Comparison of ENCODE assay signal across 11 mouse cellular contexts in the genomic region with DNA sequence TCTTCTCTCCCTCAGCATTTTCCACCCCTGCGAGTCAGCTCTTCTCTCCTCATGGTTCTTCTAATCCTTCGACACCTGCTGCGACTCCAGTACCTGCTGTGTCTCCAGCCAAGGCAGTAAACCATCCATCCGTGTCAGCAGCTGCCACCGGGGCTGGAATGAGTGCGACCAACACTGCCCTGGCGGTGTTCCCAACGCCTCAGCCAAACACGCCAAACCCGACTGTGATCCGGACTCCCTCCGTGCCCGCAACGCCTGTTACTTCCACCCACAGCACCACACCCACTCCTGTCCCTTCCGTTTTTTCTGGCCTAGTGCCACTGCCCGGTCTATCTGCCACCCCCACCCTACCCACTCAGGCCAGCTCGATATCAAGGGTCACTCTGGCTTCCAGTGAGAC. TPM values are rescaled to one million over a fixed set of nuclear protein-coding genes. Genes with fewer than 3 reads are reported as not detected.
DNase-seq lines count a peak whose midpoint lies in the region; ATAC-seq and TF ChIP-seq lines count a peak whose summit lies in the region.
"Had no signal": no experiment of that assay in that cellular context is flagged by ENCODE, and none has a peak within 500 bp of the region (broad histone marks: within the 10 kb centered on the region; RNA-seq: fewer than 3 reads in every experiment).

No protein-coding gene starts in this region.

- no peak overlapping the region for H3K27ac ChIP-seq in kidney, embryonic 14.5 days (ENCODE audit: low read depth, low read length)
- H3K27ac ChIP-seq in liver, embryonic 11.5 days (ENCODE audit: low read depth, low read length) = no peak overlapping the region
- H3K27ac ChIP-seq: liver, embryonic 14.5 days had no signal

- no peaks in the 10 kb centered on the region for H3K9me3 ChIP-seq in E14TG2a.4 (ENCODE audit: low read length)
- no peaks in the 10 kb centered on the region for H3K9me3 ChIP-seq in kidney, embryonic 14.5 days (ENCODE audit: control insufficient read depth, low read length)
- H3K9me3 ChIP-seq in liver, embryonic 11.5 days (ENCODE audit: control insufficient read depth, low read length) = no peaks in the 10 kb centered on the region

- no peak overlapping the region for H3K4me2 ChIP-seq in kidney, embryonic 14.5 days (replicated peaks; ENCODE audit: low read depth, low read length)
- no peak overlapping the region for H3K4me2 ChIP-seq in liver, embryonic 11.5 days

- TF ChIP-seq CTCF in E14TG2a.4 (conservative IDR thresholded peaks at IDR 0.05; ENCODE audit: low read length) = no peak

- peaks cover 46% of the 10 kb centered on the region for H3K4me1 ChIP-seq in E14TG2a.4 (replicated peaks; ENCODE audit: low read depth, low read length)
- H3K4me1 ChIP-seq in kidney, embryonic 14.5 days (ENCODE audit: control insufficient read depth, insufficient read depth, low read length) = no peaks in the 10 kb centered on the region
- H3K4me1 ChIP-seq in liver, embryonic 11.5 days (replicated peaks; ENCODE audit: control insufficient read depth, insufficient read depth, low read length) = no peaks in the 10 kb centered on the region

- peaks cover 81% of the 10 kb centered on the region for H3K36me3 ChIP-seq in E14TG2a.4 (ENCODE audit: insufficient read depth, low read length)
- peaks cover 89% of the 10 kb centered on the region for H3K36me3 ChIP-seq in kidney, embryonic 14.5 days (ENCODE audit: control insufficient read depth, insufficient read depth, low read length)
- peaks cover 43% of the 10 kb centered on the region for H3K36me3 ChIP-seq in liver, embryonic 11.5 days (ENCODE audit: control insufficient read depth, insufficient read depth, low read length)

- WGBS in kidney, embryonic 14.5 days = 82% methylated on average over 17 of the region's 17 CpGs
- 96% methylated on average over 17 of the region's 17 CpGs for WGBS in liver, embryonic 11.5 days

- DNase-seq in heart, postnatal 4 days = peak; percentile 24
- no peak for DNase-seq in heart, postnatal 36 days
- peak; percentile 57 to 70 for DNase-seq in cerebellum, postnatal 25 days
- no peak for DNase-seq in layer of hippocampus, adult 18-20 months (ENCODE audit: low spot score in 2 of 2)
- no peak for DNase-seq in adrenal gland, adult (ENCODE audit: inconsistent age in 2 of 2, low spot score in 1 of 2)
- DNase-seq in liver, embryonic 11.5 days (ENCODE audit: low spot score) = no peak

- 0 out of 2 replicates have a peak, but pooled peaks have one; percentile 26 for ATAC-seq in kidney, embryonic 14.5 days (ENCODE audit: low FRiP score, low TSS enrichment)
- no peak for ATAC-seq in liver, embryonic 11.5 days (replicated peaks; ENCODE audit: low FRiP score)

- no peaks in the 10 kb centered on the region for H3K27me3 ChIP-seq in E14TG2a.4 (ENCODE audit: insufficient read depth, low read length)
- H3K27me3 ChIP-seq in kidney, embryonic 14.5 days (ENCODE audit: control insufficient read depth, insufficient read depth, low read length) = no peaks in the 10 kb centered on the region
- no peaks in the 10 kb centered on the region for H3K27me3 ChIP-seq in liver, embryonic 11.5 days (replicated peaks; ENCODE audit: control insufficient read depth, insufficient read depth, low read length)

- intact Hi-C loops in heart, postnatal 36 days (cut with DNase I) = no loop called here

- no peak overlapping the region for H3K9ac ChIP-seq in kidney, embryonic 14.5 days (ENCODE audit: low read depth, low read length)
- H3K9ac ChIP-seq in liver, embryonic 11.5 days (ENCODE audit: low read depth, low read length) = no peak overlapping the region
- H3K9ac ChIP-seq: liver, embryonic 14.5 days had no signal

- 0 out of 2 replicates have a peak overlapping the region, but pooled peaks have one; percentile 17 for H3K4me3 ChIP-seq in E14TG2a.4 (replicated peaks; ENCODE audit: low read length)
- no peak overlapping the region for H3K4me3 ChIP-seq in kidney, embryonic 14.5 days (ENCODE audit: low read length)
- no peak overlapping the region for H3K4me3 ChIP-seq in liver, embryonic 11.5 days (ENCODE audit: low read depth, low read length)

RNA-seq across cellular contexts. Expression of a gene that starts 11.0 kb away (rescaled TPM):
- not detected for total RNA-seq in heart, postnatal 4 days (2021)
- not detected for total RNA-seq in heart, postnatal 36 days (2021)
- polyA plus RNA-seq in kidney, embryonic 14.5 days (2014; fragmentation: Nextera tagmentation; extraction: Ambion mirVana) = 0.31 TPM in 1 of 2 replicates, not detected in the other
- total RNA-seq in layer of hippocampus, adult 18-20 months (2021) = 1 to 10 TPM in 1 of 2 experiments, under 1 TPM in 1; 0.87 to 1.5 TPM
- polyA plus RNA-seq in liver, embryonic 11.5 days (2014; fragmentation: Nextera tagmentation; extraction: Ambion mirVana) = not detected in 2 replicates
- total RNA-seq: heart, postnatal 25 days had no signal
- polyA plus RNA-seq: embryonic facial prominence, embryonic 11.5 days; liver, embryonic 14.5 days had no signal

RNA-seq across cellular contexts. Expression of a gene that starts 14.0 kb away (rescaled TPM):
- 10 to 100 TPM; 15.5 to 16.7 TPM for total RNA-seq in heart, postnatal 4 days (2021)
- 10 to 100 TPM in 1 of 2 experiments, 1 to 10 TPM in 1; 7.6 to 11.0 TPM for total RNA-seq in heart, postnatal 36 days (2021)
- 22.7 and 24.7 TPM in 2 replicates for polyA plus RNA-seq in kidney, embryonic 14.5 days (2014; fragmentation: Nextera tagmentation; extraction: Ambion mirVana)
- 10 to 100 TPM; 21.1 to 21.6 TPM for total RNA-seq in layer of hippocampus, adult 18-20 months (2021)
- polyA plus RNA-seq in liver, embryonic 11.5 days (2014; fragmentation: Nextera tagmentation; extraction: Ambion mirVana) = 15.0 and 17.9 TPM in 2 replicates

RNA-seq across cellular contexts. Expression of a gene that starts 14.3 kb away (rescaled TPM):
- 1 to 10 TPM; 9.7 TPM for total RNA-seq in heart, postnatal 4 days (2021)
- total RNA-seq in heart, postnatal 36 days (2021) = 1 to 10 TPM; 5.5 to 6.6 TPM
- 6.5 and 10.1 TPM in 2 replicates for polyA plus RNA-seq in kidney, embryonic 14.5 days (2014; fragmentation: Nextera tagmentation; extraction: Ambion mirVana)
- total RNA-seq in layer of hippocampus, adult 18-20 months (2021) = 1 to 10 TPM; 8.3 to 8.6 TPM
- 6.8 and 9.5 TPM in 2 replicates for polyA plus RNA-seq in liver, embryonic 11.5 days (2014; fragmentation: Nextera tagmentation; extraction: Ambion mirVana)

Comparison
In these comparisons a context has a peak if more than half of its experiments do, and no peak if none do; other contexts are left out.
1. DNase-seq: peak in heart, postnatal 4 days (single experiment) and cerebellum, postnatal 25 days (2 of 2); none in heart, postnatal 36 days (0 of 2), layer of hippocampus, adult 18-20 months (0 of 2), adrenal gland, adult (0 of 2) and liver, embryonic 11.5 days (single experiment).